Mouse (Mus musculus): ENCODE data around the gene Tmem117.

Gene Tmem117

DNA sequence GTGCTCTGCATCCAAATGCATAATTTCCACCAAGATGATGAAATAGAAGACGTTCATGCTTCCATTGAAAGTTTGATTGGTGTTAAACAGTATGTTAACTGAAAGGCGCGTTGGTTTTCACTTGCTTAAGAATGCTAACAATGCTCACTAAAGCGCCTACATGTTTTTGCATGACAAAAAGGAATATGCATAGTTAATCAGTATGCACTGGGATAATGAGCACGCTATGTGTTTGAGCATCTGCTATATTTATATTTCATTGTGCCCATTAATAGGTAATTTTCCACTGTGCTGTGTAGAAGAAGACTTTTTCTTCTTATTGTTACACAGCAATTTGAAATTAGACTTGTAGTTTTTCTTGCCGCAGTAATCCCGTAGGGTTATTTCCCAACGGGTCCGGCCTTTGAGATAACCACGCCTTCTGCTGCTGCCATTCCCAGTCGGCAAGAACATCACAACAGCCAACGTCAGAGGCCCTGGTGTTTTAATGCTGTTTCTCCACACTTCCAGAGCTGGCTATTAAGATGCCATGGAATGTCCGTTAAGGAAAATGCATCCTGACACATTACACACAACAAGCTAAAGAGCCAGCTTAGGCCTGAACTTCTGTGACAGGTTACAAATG, 399.9 kb downstream of the Tmem117 start:
- no peak for DNase-seq (ENCODE audit: low read depth)

DNA sequence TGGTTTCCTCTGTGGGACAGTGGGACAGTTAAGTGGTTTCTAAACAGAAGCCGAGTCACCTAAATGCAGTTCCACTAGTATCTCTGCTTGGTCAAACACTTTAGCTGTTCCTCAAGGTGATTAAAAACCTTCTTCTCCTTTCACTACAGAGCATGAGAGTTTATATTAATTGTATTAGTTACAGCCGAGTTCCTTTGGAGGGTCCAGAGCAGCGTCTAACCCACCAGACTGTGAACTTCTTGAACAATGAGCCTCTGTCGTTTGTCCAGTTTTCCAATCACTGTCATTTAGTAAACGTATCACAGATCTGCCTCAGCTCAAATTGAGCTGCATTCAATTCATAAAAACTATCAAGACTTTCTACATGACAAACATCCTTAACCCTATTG, 400.4 kb downstream of the Tmem117 start:
- no peak for DNase-seq (ENCODE audit: low read depth)

DNA sequence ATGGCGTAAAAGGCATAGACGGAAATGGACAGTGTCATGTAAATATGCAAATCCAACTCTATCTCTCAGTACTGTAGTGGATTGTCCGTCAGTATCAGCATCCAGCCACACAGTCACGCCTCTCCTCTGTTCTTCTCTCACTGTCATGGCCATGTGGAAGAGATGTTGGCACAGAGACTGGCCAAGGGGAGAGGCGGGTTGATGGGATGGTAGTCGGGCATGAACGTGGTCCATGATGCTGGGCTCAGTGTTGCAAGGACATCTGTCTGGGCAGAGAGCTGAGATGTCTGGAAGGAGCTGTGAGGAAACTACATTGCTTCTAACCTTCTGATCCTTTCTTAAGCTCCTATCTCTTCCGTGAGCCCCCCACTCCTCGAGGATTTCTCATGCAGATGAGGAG, 413.4 kb downstream of the Tmem117 start:
- no peak for DNase-seq (ENCODE audit: low read depth)

DNA sequence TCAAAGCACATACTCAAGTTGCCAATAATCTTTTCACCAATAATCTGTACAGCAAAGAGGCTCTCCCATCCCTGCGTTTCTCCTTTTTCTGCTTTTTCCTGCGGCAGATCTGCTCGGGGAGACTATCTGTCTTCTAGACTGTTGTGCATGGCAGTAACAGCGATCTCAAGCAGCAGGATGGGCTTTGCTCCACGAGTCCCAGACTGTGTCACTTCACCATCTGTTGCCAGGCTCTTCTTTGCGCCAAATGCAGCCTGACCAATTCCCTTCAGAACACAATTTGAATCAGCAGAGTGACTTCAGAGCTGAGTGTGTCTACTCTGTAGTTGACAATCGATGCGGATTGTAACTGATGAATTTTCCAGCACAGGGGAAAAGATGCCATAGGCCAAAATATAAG, 415.0 kb downstream of the Tmem117 start:
- DNase-seq (ENCODE audit: low read depth): no peak

DNA sequence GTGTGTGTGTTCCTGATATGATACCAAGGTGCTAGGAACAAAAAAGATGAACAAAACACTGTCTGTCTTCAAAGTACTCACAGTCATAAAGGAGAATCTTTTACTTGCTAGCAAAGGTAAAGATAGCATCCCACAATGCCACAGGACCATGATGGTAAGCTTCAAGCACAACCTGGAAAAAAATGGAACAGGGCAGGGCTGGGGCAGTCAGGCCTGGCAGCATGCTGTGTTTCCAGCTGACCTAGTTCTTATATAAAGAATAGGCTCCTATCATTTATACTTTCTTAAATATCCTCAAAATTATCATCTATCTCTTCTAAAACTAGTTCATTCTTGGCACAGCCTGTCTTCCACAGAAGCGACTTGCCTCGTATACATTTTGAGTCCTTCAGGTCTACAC, 418.5 kb downstream of the Tmem117 start:
- DNase-seq (ENCODE audit: low read depth): no peak

DNA sequence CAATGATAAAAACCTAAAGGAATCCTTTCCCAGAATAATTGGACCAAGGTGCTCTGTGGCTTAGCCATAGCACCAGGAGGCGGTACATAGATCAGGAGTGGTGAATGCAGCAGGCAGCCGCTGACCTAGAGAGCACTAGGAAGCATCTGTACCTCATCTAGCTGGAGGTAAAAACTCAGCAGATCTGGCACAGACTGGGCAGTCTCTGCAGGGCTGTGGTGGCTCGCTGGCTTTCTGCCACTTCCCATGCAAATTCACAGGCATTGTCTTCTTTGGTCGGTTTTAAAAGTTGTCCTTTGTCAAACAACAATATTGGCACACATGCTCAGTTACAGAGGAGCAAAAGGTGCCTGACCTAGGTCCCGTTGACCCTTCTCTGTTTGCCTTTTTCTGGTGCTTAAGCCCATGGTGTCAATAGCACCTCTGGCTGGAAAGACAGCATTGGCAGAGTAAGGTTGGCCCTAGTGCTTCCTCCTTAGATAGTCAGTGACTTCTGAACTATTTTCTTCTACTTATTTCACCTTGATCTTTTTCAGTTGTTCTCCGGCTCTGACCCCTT, 420.2 kb downstream of the Tmem117 start:
- no peak for DNase-seq (ENCODE audit: low read depth)

DNA sequence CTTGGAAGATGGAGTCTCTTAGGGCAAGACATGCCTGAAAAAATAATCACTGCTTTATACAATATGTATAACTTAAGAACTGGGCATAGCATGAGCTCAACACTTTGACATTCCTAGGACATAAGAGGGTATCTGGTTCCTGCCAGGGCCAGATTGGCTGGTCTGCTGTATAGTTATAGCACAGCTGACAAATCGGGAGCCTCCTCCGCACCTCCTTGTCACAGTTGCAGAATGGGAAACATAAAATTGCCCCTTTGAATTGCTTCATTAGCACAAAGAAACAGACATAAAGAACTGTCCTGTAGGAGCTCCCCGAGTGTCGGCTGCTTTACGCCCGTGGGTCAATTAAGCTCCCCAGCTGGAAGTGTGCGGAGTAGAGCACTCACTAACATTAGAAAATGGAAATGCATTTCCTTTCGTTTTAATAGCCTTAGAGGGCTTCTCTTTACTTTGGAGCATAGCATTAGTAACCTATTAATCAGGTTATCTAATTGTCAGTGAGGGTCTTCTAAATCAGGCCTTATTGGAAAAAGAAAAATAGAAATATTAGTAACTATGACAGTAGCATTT, 426.1 kb downstream of the Tmem117 start:
- DNase-seq (ENCODE audit: low read depth): no peak

DNA sequence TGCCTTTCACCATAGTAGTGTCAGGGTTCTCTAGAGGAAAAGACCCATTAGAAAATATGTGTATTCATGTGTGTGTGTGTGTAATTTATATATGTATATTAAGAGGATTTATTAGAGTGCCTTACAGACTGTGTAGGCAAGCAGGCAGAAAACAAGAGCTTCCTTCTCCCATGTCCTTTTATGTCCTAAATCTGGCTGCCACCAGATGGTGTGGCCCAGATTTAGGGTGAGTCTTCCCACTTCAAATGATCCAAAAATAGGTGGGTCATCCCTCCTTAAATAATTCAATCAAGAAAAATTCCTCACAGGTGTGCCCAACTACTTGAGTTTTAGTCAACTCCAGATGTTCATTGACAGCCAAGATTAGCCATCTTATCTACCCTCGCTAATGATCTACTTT, 439.0 kb downstream of the Tmem117 start:
- no peak for DNase-seq (ENCODE audit: low read depth)

DNA sequence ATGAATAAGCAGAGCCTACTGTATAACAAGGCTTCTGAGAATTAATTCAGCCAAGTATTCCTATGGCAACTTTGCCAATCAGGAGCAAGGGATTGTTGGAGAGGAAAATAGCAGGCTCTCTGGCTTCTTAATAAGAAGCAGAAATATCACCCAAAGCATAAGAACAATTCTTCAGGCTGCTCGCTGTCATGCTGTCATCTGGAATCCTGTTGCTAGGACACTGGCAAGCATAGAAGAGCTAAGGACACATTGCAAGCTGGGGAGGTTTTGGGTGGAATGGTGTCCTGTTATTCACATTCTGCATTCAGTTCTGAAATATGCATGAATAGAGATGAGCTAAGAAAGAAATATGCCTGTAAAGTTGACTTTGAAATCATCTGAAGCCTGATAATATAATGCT, 439.8 kb downstream of the Tmem117 start:
- no peak for DNase-seq (ENCODE audit: low read depth)

DNA sequence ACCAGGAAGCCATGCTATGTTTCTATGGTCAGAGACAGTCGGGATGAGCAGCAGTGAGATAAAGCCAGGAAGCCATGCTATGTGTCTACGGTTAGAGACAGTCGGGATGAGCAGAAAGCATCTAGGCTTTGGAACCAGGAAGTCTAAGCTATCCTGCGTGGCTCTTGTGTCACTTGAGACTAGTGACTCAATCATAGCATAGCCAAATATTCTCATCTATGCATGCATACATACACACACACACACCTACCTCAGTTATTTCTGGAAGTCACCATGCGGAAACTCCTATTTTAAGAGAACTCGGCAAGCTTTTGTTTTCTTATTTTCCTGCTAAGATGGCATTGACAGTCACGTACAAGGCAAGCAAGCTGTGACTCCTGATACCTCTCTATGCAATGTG, 441.8 kb downstream of the Tmem117 start:
- no peak for DNase-seq (ENCODE audit: low read depth)

DNA sequence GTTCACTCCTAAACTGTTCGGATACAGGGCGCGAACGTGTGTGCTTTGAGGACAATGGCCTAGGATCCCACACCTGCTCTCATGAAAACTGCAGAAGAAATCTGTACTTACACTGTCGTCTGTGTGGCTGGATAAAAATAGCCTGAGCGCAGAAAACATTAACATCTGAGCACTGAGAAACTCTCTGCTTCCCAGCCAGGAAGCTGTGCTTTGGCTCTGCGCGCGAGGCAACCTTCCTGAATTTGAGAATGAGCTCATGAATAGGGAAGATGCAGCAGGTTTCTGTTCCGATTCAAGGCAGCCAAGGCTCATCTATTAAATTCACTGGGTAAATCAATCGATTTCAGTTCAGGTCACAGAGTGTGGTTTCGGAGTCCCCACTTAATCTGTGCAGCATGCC, 446.3 kb downstream of the Tmem117 start:
- DNase-seq (ENCODE audit: low read depth): no peak

DNA sequence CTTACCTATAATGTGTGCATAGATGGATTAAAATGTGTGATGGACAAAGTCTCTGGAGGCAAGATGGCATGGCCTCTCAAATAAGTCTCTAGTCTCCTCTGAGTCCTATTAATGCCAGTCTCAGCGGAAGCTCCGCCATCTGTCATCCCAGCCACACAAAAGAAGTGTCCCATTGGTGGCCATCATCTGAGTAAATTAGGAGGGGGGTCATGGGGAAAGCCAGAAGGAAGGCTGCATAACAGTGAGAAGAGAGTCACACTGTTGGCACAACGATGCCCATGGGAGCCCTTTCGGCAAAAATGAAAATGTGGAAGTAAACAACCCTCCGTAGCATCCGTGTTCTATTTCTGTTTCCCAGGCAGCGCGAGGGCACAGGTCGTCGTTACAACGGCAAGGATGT, 452.6 kb downstream of the Tmem117 start:
- no peak for DNase-seq (ENCODE audit: low read depth)

DNA sequence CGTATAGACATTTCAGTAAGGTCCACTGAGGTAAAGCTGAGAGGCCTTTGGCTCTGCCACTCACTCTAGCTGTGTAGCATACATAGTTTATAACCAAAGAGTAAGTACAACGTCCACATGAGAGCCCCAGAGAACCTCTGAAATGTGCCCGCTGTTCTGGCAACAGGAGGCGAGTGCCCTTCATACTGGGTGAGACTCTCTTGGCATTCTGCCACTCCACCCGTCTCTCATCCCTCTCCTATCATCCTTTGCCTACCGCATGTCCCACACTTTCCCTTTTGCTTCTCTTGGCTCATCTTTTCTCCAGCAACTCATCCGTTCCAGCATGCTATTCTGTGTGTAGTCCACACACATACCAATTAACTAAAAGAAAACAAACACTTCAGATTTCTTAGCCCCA, 456.9 kb downstream of the Tmem117 start:
- no peak for DNase-seq (ENCODE audit: low read depth)

DNA sequence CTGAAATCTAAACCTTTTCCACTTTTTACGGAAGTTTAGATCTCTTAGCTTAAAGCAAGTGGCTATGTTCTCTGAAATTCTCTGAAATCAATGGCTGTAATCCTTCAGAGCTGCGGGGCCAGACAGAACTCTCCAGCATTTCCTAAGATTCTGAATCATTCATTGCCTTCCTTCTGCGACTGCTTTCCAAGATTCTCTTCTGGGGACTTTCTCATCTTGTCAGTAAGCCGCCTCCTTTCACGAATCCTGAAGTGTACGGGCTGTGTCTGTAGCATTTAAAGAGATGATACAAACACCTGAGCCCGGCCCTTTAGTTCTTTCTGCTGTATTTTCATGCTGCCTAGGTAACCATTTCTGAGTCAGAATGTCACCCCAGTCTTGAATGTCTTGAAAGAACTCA, 471.1 kb downstream of the Tmem117 start:
- no peak for DNase-seq (ENCODE audit: low read depth)

DNA sequence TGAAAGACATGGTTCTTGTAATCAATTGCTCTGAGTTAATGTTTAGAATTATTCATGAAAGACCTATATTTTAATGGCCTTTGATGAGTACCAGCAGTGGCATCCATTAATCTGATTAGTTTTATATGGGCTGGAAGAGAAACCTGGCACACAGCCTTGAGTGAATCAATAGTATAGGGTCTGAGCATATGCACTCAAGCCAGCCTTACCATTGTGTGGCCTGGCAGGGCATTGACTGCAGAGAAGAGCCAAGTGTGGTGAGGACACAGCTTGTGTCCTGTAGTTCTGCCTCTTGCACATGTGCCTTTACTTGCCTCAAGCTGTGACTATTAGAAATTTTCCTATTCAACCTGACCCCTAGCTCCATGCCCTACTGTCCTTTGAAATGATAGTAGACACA, 472.5 kb downstream of the Tmem117 start:
- no peak for DNase-seq (ENCODE audit: low read depth)

DNA sequence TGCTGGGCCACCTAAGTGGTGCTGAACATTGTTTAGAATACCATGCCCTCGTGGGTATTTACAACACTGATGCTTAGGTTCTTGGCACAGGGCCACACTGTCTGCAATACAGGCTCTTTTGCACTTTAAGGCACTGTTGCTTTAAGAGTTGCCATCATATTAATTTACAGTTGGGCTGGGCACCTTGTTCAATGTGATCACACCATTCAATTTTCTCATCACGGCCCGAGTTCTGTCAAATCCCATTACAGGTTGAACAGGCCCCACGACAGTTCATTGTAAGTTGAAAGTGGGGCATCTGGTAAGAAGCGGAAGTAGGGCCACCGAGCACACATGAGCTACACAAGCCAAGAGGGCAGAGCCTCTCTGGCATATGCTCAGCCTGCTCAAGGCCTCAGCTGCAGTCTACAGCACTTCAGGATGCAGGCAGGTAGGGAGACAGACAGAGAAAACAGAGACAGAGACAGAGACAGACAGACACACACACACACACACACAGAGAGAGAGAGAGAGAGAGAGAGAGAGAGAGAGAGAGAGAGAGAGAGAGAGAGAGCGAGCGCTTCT, 478.3 kb downstream of the Tmem117 start:
- no peak for DNase-seq (ENCODE audit: low read depth)

DNA sequence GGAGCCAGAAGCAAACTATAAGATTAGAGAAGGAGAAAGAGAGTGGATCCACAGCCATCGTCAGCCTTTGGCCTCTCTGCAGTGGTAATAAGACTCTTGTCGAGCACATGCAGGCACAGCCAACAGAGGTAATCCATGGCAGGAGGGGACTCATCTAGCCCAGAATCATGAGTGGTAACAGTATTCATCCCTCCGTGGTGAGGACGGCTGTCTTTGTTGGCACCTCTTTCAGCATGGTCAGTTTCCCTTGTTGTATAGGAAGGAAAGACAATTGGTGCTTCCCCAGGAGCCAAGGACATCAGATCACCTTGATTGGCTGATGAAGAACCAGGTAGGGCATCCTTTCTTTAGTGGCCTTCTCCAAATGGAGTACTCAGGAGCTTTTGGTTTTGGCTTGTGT, 479.6 kb downstream of the Tmem117 start:
- DNase-seq (ENCODE audit: low read depth): no peak

DNA sequence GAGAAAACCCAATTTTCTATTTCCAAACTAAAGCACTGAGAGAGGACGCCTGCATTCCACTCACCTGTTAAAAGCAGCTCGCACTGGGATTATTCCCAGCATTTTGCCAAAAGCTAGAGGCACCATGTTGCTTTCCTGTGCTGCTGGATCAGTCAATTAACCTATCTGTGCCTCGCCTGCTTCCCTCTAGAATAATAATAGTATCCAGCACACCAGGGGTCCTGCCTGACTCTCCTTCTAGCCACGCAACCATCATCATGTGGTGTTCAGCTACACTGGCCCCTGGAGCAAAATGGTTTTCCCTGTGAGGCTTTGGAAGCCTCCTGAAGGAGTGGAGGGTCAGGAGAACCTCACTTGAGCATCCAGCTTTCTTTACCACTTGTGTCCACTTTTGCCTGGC, 502.4 kb downstream of the Tmem117 start:
- no peak for DNase-seq (ENCODE audit: low read depth)

DNA sequence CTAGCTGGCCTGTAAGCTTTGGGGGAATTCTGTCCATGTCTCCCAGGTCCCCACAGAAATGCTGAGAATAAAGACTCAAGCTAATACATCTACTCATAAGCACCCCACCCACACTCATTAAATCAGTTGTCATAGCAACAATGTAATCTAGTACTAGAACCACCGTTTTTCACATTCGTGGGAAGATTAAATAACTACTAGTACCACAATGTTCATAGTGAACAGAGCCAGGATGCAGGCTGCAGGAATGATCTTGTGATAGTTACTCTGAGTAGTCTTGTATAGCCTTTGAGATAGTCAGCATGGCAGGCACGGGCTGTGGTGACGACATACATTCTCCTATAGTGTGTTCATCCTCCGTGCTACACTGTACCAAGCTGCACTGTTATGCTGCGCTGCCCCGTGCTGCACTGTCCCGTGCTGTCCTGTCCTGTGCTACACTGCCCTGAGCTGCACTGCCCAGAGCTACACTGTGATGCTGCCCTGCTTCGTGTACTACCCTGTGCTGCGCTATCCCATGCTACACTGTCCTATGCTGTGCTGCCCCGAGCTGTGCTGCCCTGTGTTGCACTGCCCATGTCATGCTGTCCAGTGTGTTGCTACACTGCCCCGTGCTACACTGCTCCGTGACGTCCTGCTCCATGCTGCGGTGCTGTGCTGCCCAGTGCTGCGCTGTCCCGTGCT, 507.0 kb downstream of the Tmem117 start:
- no peak for DNase-seq (ENCODE audit: low read depth)

DNA sequence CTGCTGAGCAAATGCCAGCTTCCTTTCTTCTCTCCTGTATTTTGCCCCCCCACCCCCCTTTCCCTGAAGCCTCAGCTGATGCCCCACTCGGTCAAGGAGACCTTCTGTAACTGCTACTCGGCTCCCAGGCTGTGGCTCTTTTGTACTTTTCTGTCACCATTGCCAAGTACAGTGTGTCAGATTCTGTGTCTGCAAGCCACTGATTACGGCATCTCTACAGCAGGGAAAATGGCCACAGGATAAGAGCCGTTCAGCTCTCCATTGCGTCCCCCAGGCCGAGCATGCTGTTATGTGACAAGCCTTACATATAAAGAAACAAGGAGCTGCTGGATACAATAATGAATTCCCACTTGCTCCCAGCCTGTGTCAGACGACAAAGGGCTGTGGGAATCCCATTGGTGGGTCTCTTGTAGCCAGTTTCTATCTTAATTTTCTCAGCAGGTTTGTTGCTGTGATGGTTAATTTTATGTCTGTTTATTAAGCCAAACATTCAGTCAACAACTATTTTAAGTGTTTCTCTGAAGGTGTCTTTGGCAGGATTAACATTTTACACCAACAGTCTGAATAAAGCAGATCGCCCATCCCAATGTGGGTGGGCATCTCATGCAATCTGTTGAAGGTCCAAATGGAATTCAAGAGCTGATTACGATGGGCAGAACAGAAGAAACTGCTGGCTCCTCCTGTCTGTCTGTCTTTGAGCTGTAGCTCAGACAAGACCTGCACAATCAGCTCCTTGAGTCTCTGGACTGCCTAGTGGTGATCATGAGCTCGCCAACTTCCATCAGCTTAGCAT, 508.2 kb downstream of the Tmem117 start:
- no peak for DNase-seq (ENCODE audit: low read depth)

DNA sequence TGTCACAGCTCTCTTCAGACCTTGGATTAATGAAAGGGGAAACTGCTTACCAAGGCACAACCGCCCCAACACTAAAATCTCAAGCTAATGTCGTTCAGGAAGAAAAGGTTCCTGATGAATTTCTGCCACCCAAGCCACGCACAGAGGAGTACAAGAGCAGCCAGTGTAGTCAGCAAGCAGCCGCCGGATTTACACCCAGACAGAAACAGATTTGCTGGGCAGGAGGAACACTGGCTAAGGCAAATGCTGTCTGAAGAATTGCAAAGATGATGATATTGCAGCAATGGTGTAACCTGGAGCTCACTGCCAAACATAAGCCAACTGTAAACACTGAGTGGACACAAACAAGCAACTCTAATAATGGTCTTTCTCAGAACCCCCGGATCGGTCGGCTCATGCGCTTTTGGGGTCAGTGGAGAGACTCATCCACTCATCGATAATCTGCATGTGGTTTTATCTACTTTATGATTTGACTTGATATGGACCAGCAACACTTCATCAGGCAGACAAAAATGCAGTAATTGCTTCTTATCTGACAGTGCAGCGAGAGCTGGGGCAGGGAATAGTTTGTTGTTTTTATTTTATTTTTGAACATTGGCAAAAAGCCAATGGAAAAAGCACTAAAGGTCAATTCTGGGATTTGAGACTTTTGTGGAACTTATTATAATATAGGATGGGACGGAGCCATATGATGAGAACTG, 509.8 kb downstream of the Tmem117 start:
- no peak for DNase-seq (ENCODE audit: low read depth)

DNA sequence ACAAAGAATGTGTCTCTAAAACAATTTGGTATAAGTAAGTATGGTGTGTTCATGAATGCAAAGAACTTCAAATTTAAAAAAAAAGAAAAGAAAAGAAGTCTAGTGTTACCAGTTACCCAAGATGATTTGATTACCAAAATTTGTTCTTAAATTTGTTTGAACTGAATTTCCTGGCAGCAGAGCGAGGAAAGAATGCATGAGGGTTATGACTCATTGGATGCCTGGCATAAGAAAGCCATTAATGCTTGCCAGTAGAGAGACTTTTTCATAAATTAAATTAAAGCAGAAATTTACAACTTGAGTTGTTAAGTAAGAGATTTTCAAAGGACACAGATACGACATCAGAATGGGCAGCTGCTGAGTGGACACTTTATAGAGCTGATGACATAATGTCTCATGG, 515.1 kb downstream of the Tmem117 start:
- DNase-seq (ENCODE audit: low read depth): no peak

All from c-Kit-positive CD71-positive TER-119-negative erythroid progenitor cells, embryonic 14.5 days (primary cell).